Mouse (Mus musculus) small intestine, adult 2 months (tissue): Measurements from ENCODE around the gene Prph.

Experiments
- CTCF ChIP-seq: fragments of 200-500 bp; IDR thresholded peaks from 2 replicates; pipeline ENCODE4 v1.5.1; 2012; ENCODE audit warnings: low read depth, mild to moderate bottlenecking, control low read depth, inconsistent platforms, low read length, moderate library complexity, mixed read lengths; ENCODE audit not compliant: insufficient replicate concordance, insufficient read length; ENCODE audit errors: extremely low read depth
- POLR2A ChIP-seq: fragments of 200-500 bp; IDR thresholded peaks from 2 replicates; pipeline ENCODE4 v1.6.1; 2012; ENCODE audit warnings: low read depth, mild to moderate bottlenecking, control low read depth, inconsistent platforms, low read length, moderate library complexity

DNA sequence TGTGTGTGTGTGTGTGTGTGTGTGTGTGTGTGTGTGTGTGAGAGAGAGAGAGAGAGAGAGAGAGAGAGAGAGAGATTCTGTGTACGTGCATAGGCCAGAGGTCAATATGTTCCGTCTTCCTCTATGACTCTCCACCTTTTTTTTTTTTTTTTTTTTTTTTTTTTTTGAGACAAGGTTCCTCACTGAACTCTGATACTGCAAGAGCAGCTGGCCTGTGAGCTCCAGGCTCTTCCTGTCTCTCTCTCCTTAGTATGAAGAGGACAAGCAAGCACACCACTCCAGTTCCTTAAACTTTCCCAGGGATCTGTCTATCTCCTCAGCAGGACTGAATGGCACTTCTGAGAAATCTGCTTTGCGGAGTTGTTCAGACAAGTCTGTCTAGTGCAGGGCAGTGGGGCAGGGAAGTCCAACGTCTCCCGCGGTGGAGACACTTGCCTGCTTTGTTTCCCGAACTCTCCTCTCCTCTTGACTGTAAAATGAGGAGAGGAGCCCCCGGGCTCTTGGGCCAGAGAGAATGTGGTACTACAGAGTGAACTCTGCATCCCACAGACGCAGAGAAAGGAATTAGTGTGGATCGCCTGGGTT lies 26.0 kb upstream of the Prph start:
- TF ChIP-seq CTCF = no peak; the same call in 1 of the 2 replicates
- TF ChIP-seq POLR2A = peak; percentile 27; the same call in 1 of the 2 replicates
